Mouse (Mus musculus): ENCODE measurements around the gene Lmna.
A peak's percentile ranks its signal among the peaks of the same experiment; 100 is the strongest.

Lmna gene

GRCm38 (mm10) chr3:88509692-88510420 is at the start of gene Lmna:
TSS of gene Lmna (minus strand) at chr3:88509956.
- DNase-seq (ENCODE audit: low read depth, low spot score) = peak; percentile 62

GRCm38 (mm10) chr3:88556616-88557015 is 46.9 kb upstream of the Lmna start:
- DNase-seq (ENCODE audit: low read depth, low spot score) = no peak

- no peak for DNase-seq (ENCODE audit: low read depth, low spot score)
Measured at GRCm38 (mm10) chr3:88555731-88556130, 46.0 kb upstream of the Lmna start.

GRCm38 (mm10) chr3:88555069-88555605 is 45.4 kb upstream of the Lmna start:
- no peak for DNase-seq (ENCODE audit: low read depth, low spot score)

GRCm38 (mm10) chr3:88553880-88554586 is 44.3 kb upstream of the Lmna start:
- no peak for DNase-seq (ENCODE audit: low read depth, low spot score)

GRCm38 (mm10) chr3:88553525-88553879 is 43.7 kb upstream of the Lmna start, which contains the start of gene Ubqln4:
TSS of gene Ubqln4 (plus strand) at chr3:88553758.
- DNase-seq (ENCODE audit: low read depth, low spot score) = peak; percentile 86

- peak; percentile 95 for DNase-seq (ENCODE audit: low read depth, low spot score)
Measured at GRCm38 (mm10) chr3:88552676-88553524, 43.1 kb upstream of the Lmna start, which contains the start of gene Lamtor2. TSS of gene Lamtor2 (minus strand) at chr3:88553074.

- no peak for DNase-seq (ENCODE audit: low read depth, low spot score)
Measured at GRCm38 (mm10) chr3:88552082-88552645, 42.4 kb upstream of the Lmna start.

- no peak for DNase-seq (ENCODE audit: low read depth, low spot score)
Measured at GRCm38 (mm10) chr3:88551586-88551985, 41.8 kb upstream of the Lmna start.

- no peak for DNase-seq (ENCODE audit: low read depth, low spot score)
Measured at GRCm38 (mm10) chr3:88548180-88548917, 38.6 kb upstream of the Lmna start, which contains the start of gene Rab25. TSS of gene Rab25 (minus strand) at chr3:88548300.

- DNase-seq (ENCODE audit: low read depth, low spot score) = no peak
Measured at GRCm38 (mm10) chr3:88546674-88547418, 37.1 kb upstream of the Lmna start.

GRCm38 (mm10) chr3:88544955-88545591 is 35.3 kb upstream of the Lmna start:
- DNase-seq (ENCODE audit: low read depth, low spot score) = no peak

GRCm38 (mm10) chr3:88544514-88544913 is 34.8 kb upstream of the Lmna start:
- DNase-seq (ENCODE audit: low read depth, low spot score) = no peak

- DNase-seq (ENCODE audit: low read depth, low spot score) = no peak
Measured at GRCm38 (mm10) chr3:88543651-88544410, 34.1 kb upstream of the Lmna start.

- no peak for DNase-seq (ENCODE audit: low read depth, low spot score)
Measured at GRCm38 (mm10) chr3:88543174-88543573, 33.4 kb upstream of the Lmna start.

GRCm38 (mm10) chr3:88542486-88542885 is 32.7 kb upstream of the Lmna start:
- no peak for DNase-seq (ENCODE audit: low read depth, low spot score)

- no peak for DNase-seq (ENCODE audit: low read depth, low spot score)
Measured at GRCm38 (mm10) chr3:88541622-88542401, 32.1 kb upstream of the Lmna start.

GRCm38 (mm10) chr3:88540085-88540484 is 30.3 kb upstream of the Lmna start:
- DNase-seq (ENCODE audit: low read depth, low spot score) = no peak

Measured in retina, postnatal 7 days (tissue).